Mouse (Mus musculus) forebrain, embryonic 15.5 days (tissue): ENCODE measurements around the gene Gas2l3. TPM values are rescaled to one million over a fixed set of nuclear protein-coding genes. Genes with fewer than 3 reads are reported as not detected.

ENCODE experiments used
- ATAC-seq: fragments of 200-750 bp; cut with Nextera tagmentation; replicated peaks from 2 replicates; pipeline ENCODE4 v1.8.0; 2017; ENCODE audit warnings: mild to moderate bottlenecking, moderate TSS enrichment, moderate library complexity
- H3K27ac ChIP-seq: fragments of 300-500 bp; sonication (generic); replicated peaks from 2 replicates; pipeline ENCODE4 v1.5.1; 2015; ENCODE audit warnings: mild to moderate bottlenecking, inconsistent platforms
- H3K27me3 ChIP-seq: fragments of 300-500 bp; sonication (generic); 2 replicates; pipeline ENCODE4 v1.6.1; 2015; ENCODE audit warnings: inconsistent platforms
- H3K36me3 ChIP-seq: fragments of 300-500 bp; sonication (generic); 2 replicates; pipeline ENCODE4 v1.6.1; 2015; ENCODE audit warnings: mild to moderate bottlenecking, inconsistent platforms
- H3K4me1 ChIP-seq: fragments of 300-500 bp; sonication (generic); 2 replicates; pipeline ENCODE4 v1.6.1; 2015; ENCODE audit warnings: inconsistent platforms
- H3K4me2 ChIP-seq: fragments of 300-500 bp; sonication (generic); replicated peaks from 2 replicates; pipeline ENCODE4 v1.6.1; 2015; ENCODE audit warnings: mild to moderate bottlenecking, inconsistent platforms
- H3K4me3 ChIP-seq: fragments of 300-500 bp; sonication (generic); 2 replicates; pipeline ENCODE4 v1.5.1; 2015; ENCODE audit warnings: mild to moderate bottlenecking, inconsistent platforms
- H3K9ac ChIP-seq: fragments of 300-500 bp; sonication (generic); replicated peaks from 2 replicates; pipeline ENCODE4 v1.6.1; 2015; ENCODE audit warnings: mild to moderate bottlenecking, inconsistent platforms
- H3K9me3 ChIP-seq: fragments of 300-500 bp; sonication (generic); 2 replicates; pipeline ENCODE4 v1.6.1; 2016; ENCODE audit warnings: inconsistent platforms
- WGBS: fragments of 180-500 bp; shearing (Covaris S2); methylation state at CpG from one replicate; pipeline ENCODE4 v1.1.7; 2015; ENCODE audit warnings: mixed read lengths; 5-methylcytosine and 5-hydroxymethylcytosine counted together
- polyA plus RNA-seq: library from polyadenylated mRNA; unstranded; fragments of >200 nt; fragmentation: Nextera tagmentation; extraction: Ambion mirVana; gene quantifications from 2 replicates; pipeline ENCODE4 v1.2.1, GENCODE M21; 2015

The Gas2l3 gene
- polyA plus RNA-seq, 1 experiment from 2014 or later, result 12.1 TPM

GRCm38 (mm10) chr10:89391571-89392163, 52.1 kb downstream of the Gas2l3 start:
- Histone ChIP-seq H3K9me3 (no peaks in the 10 kb centered on the region), H3K4me2 (no peak overlapping the region), H3K36me3 (no peaks in the 10 kb centered on the region), H3K27me3 (no peaks in the 10 kb centered on the region), H3K27ac (peak overlapping the region; percentile 43; the same call in 1 of the 2 replicates), H3K9ac (no peak overlapping the region), H3K4me3 (no peak overlapping the region), H3K4me1 (peaks cover 15% of the 10 kb centered on the region)
- ATAC-seq, result peak; percentile 70
- 22% methylated on average over 4 of the region's 4 CpGs for WGBS

DNA sequence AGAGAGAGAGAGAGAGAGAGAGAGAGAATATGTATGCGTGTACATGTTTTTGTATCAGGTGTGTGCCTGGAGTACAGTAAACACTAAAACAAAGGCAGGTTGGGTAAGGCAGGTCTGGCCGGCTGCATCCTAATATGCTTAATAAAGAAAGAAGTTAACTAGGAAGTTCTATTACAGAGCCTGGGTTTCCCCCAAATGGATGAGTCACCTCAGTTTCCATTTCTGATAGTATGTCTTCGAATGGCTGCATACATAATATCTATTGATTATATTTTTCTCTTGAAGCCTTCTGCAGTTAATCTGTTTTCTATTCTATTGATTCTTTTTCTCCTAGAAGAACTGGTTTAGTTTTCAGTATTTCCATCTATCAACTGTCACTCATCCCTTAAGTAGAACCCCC, 57.3 kb downstream of the Gas2l3 start:
- Histone ChIP-seq H3K4me1 (0 out of 2 replicates have a peak, but pooled peaks cover 3% of the 10 kb centered on the region), H3K9me3 (no peaks in the 10 kb centered on the region), H3K9ac (no peak overlapping the region), H3K27ac (no peak overlapping the region), H3K36me3 (no peaks in the 10 kb centered on the region), H3K4me3 (no peak overlapping the region), H3K27me3 (no peaks in the 10 kb centered on the region), H3K4me2 (no peak overlapping the region)
- WGBS, result 85% methylated on average over 3 of the region's 3 CpGs
- no peak for ATAC-seq

- no peak overlapping the region for H3K4me2 ChIP-seq
- no peaks in the 10 kb centered on the region for H3K27me3 ChIP-seq
- ATAC-seq, result peak; percentile 87
- H3K9ac ChIP-seq, result no peak overlapping the region
- H3K9me3 ChIP-seq, result no peaks in the 10 kb centered on the region
- H3K4me1 ChIP-seq, result no peaks in the 10 kb centered on the region
- H3K27ac ChIP-seq, result no peak overlapping the region
- H3K4me3 ChIP-seq, result no peak overlapping the region
- WGBS, result 10% methylated on average over 5 of the region's 5 CpGs
- H3K36me3 ChIP-seq, result no peaks in the 10 kb centered on the region
These were observed 60.3 kb downstream of the Gas2l3 start for GRCm38 (mm10) chr10:89383462-89383861.

GRCm38 (mm10) chr10:89377750-89378149, 66.0 kb downstream of the Gas2l3 start:
- Histone ChIP-seq H3K27ac (no peak overlapping the region), H3K27me3 (no peaks in the 10 kb centered on the region), H3K36me3 (no peaks in the 10 kb centered on the region), H3K9ac (no peak overlapping the region), H3K9me3 (0 out of 2 replicates have a peak, but pooled peaks cover 3% of the 10 kb centered on the region), H3K4me2 (no peak overlapping the region), H3K4me3 (no peak overlapping the region), H3K4me1 (no peaks in the 10 kb centered on the region)
- WGBS, result 76% methylated on average over 4 of the region's 4 CpGs
- no peak for ATAC-seq

DNA sequence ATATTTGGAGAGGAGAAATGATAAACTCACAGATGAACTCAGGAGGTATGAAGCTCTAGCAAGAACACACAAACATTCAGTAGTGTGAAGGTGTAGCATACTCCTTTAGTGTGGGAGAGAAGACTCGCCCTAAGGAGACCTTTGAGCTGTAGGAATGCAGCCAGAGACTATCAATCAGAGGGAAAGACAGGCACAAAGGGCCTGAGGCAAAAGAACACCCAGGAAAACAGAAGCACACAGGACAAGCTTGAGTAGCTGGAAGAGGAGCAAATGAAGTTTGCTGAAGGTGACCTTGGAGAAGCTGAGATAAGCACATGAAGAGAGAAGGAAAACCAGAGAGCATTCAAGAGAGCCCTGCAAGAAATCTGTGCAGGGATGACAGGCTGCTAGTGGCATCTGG, 73.7 kb downstream of the Gas2l3 start:
- Histone ChIP-seq H3K36me3 (no peaks in the 10 kb centered on the region), H3K4me1 (no peaks in the 10 kb centered on the region), H3K9ac (no peak overlapping the region), H3K27me3 (no peaks in the 10 kb centered on the region), H3K9me3 (no peaks in the 10 kb centered on the region), H3K4me2 (no peak overlapping the region), H3K4me3 (no peak overlapping the region), H3K27ac (no peak overlapping the region)
- WGBS, result 49% methylated on average over 1 of the region's 1 CpGs
- no peak for ATAC-seq

DNA sequence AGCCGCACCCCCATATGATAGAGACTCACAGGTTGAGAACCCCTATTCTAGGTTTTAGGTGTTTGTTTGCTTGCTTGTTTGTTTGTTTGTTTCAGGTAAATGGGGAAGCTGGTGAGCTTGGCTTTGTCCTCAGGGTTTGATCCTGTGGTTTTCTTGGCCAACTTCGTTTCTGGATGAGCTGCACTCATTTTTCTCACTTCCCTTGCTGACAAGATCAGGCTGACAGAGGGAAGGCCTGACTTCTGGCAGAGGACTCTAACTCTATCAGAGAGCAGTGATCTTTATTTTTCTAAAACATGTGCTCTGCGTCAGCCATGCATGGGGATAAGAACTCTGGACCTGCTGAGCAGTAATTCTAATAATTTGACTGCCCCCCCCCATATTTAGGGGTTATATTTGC, 84.8 kb downstream of the Gas2l3 start:
- H3K9ac ChIP-seq, result no peak overlapping the region
- no peak for ATAC-seq
- WGBS, result 82% methylated on average over 3 of the region's 3 CpGs
- H3K36me3 ChIP-seq, result no peaks in the 10 kb centered on the region
- no peak overlapping the region for H3K4me3 ChIP-seq
- no peaks in the 10 kb centered on the region for H3K27me3 ChIP-seq
- no peaks in the 10 kb centered on the region for H3K9me3 ChIP-seq
- no peak overlapping the region for H3K4me2 ChIP-seq
- H3K4me1 ChIP-seq, result no peaks in the 10 kb centered on the region
- no peak overlapping the region for H3K27ac ChIP-seq

Other genes with a start within 250 kb of the Gas2l3 start
- 4.5 and 5.4 TPM in 2 replicates for gene Ano4, start 99.2 kb downstream of the Gas2l3 start, polyA plus RNA-seq
- 0.11 and 0.17 TPM in 2 replicates for gene Nr1h4, start 89.6 kb upstream of the Gas2l3 start, polyA plus RNA-seq
- 0.29 and 0.38 TPM in 2 replicates for gene Slc17a8, start 177.3 kb upstream of the Gas2l3 start, polyA plus RNA-seq
- gene Scyl2, start 242.3 kb upstream of the Gas2l3 start, polyA plus RNA-seq, result 9.0 and 9.2 TPM in 2 replicates